Mouse (Mus musculus): ENCODE measurements at regions not wholly inside any gene's neighbourhood (a gene's known extent, or its start where the extent isn't known, plus 50 kb on each side); places are given as distances from the start of the nearest gene placed in this dataset.

DNA sequence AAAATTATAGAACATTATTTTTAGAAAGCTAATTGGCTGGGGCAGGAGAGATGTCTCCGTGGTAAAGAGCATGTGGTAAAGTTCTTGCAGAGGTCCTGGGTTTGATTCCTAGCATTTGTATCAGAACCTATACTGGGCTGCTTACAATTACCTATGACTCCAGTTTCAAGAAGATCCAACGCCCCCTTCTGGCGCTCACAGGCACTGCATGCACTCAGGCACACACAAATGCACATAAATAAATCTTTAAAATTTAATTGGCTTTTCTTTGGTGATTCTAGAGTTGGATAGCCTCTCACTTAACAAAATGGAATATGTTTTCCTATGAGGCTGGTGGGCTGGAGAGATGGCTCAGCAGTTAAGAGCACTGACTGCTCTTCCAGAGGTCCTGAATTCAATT, 219.0 kb upstream of the Amigo2 start:
- no peak overlapping the region for H3K4me2 ChIP-seq (ENCODE audit: low read length)
- no peaks in the 10 kb centered on the region for H3K9me3 ChIP-seq (ENCODE audit: control insufficient read depth, low read length)
- WGBS = 68% methylated on average over 3 of the region's 3 CpGs

DNA sequence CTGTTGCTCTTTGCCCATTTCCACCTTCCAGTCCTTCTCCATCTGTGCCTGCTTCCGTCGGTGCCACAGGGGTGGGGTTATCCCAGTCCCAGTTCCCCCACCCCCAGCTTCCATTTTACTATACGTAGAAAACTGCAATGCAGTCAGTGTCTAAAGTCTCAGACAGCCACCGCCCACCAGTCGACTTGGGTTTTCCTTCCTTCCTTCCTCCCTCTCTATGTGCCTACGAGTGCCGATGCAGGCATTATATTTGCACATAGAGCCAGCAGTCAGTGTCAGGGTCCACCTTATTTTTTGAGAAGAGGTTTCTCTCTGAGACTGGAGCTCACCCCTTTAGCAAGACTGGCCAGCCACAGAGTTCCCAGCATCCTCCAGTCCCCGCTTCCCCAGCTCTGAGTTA, 218.3 kb upstream of the Amigo2 start:
- H3K27me3 ChIP-seq (ENCODE audit: control insufficient read depth, insufficient read depth, low read length) = no peaks in the 10 kb centered on the region
- H3K4me2 ChIP-seq (ENCODE audit: low read length) = no peak overlapping the region
- no peaks in the 10 kb centered on the region for H3K9me3 ChIP-seq (ENCODE audit: control insufficient read depth, low read length)
- no peaks in the 10 kb centered on the region; a peak in 1 of 4 replicates for H3K4me1 ChIP-seq (ENCODE audit: control insufficient read depth in 2 of 2, insufficient read depth in 2 of 2, low read length in 2 of 2)
- no peak for ATAC-seq (ENCODE audit: insufficient number of reproducible peaks, insufficient read depth, low FRiP score, low read depth)
- H3K9ac ChIP-seq (ENCODE audit: low read length) = no peak overlapping the region
- whole genome bisulfite sequencing = 79% methylated on average over 8 of the region's 8 CpGs
- no peak overlapping the region for H3K4me3 ChIP-seq (ENCODE audit: control insufficient read depth in 1 of 2, insufficient read depth in 1 of 2, low read depth in 1 of 2, low read length in 2 of 2)
- H3K36me3 ChIP-seq (ENCODE audit: control insufficient read depth, insufficient read depth, low read length) = no peaks in the 10 kb centered on the region
- no peak overlapping the region for H3K27ac ChIP-seq (replicated peaks in 1 of 2; ENCODE audit: control insufficient read depth in 1 of 2, insufficient read depth in 1 of 2, low read depth in 2 of 2, low read length in 2 of 2)

More for the DNA sequence above, 219.0 kb upstream of the Amigo2 start:
- H3K27ac ChIP-seq (replicated peaks in 1 of 2; ENCODE audit: control insufficient read depth in 1 of 2, insufficient read depth in 1 of 2, low read depth in 2 of 2, low read length in 2 of 2) = no peak overlapping the region
- no peak overlapping the region for H3K9ac ChIP-seq (ENCODE audit: low read length)
- H3K4me3 ChIP-seq (ENCODE audit: control insufficient read depth in 1 of 2, insufficient read depth in 1 of 2, low read depth in 1 of 2, low read length in 2 of 2) = no peak overlapping the region
- H3K27me3 ChIP-seq (ENCODE audit: control insufficient read depth, insufficient read depth, low read length) = no peaks in the 10 kb centered on the region
- no peak for ATAC-seq (ENCODE audit: insufficient number of reproducible peaks, insufficient read depth, low FRiP score, low read depth)
- H3K4me1 ChIP-seq (ENCODE audit: control insufficient read depth in 2 of 2, insufficient read depth in 2 of 2, low read length in 2 of 2) = no peaks in the 10 kb centered on the region; a peak in 1 of 4 replicates
- H3K36me3 ChIP-seq (ENCODE audit: control insufficient read depth, insufficient read depth, low read length) = no peaks in the 10 kb centered on the region

DNA sequence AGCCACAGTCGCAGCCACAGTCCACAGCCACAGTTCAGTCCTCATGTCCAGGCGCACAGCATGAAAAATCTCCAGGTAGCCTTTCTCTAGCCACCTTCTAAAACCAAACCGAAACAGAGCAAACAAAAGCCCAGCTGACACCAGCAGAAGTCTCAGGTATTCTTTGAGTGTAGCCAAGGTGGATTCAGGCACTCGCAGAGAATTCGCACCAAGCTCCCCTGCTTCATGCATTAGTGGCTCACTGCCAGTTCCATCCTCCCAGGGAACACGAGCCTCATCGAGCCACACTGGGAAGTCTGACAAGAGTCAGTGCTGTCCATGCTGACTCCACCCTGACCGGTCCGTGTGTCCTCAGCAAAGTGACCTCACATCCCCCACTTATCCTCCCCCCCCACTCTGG, 217.7 kb upstream of the Amigo2 start:
- H3K4me2 ChIP-seq (ENCODE audit: low read length) = no peak overlapping the region
- no peaks in the 10 kb centered on the region for H3K36me3 ChIP-seq (ENCODE audit: control insufficient read depth, insufficient read depth, low read length)
- no peaks in the 10 kb centered on the region for H3K9me3 ChIP-seq (ENCODE audit: control insufficient read depth, low read length)
- H3K9ac ChIP-seq (ENCODE audit: low read length) = no peak overlapping the region
- no peaks in the 10 kb centered on the region; a peak in 1 of 4 replicates for H3K4me1 ChIP-seq (ENCODE audit: control insufficient read depth in 2 of 2, insufficient read depth in 2 of 2, low read length in 2 of 2)
- ATAC-seq (ENCODE audit: insufficient number of reproducible peaks, insufficient read depth, low FRiP score, low read depth) = no peak
- H3K27ac ChIP-seq (replicated peaks in 1 of 2; ENCODE audit: control insufficient read depth in 1 of 2, insufficient read depth in 1 of 2, low read depth in 2 of 2, low read length in 2 of 2) = no peak overlapping the region
- 83% methylated on average over 9 of the region's 9 CpGs for WGBS
- H3K27me3 ChIP-seq (ENCODE audit: control insufficient read depth, insufficient read depth, low read length) = no peaks in the 10 kb centered on the region
- H3K4me3 ChIP-seq (ENCODE audit: control insufficient read depth in 1 of 2, insufficient read depth in 1 of 2, low read depth in 1 of 2, low read length in 2 of 2) = no peak overlapping the region

DNA sequence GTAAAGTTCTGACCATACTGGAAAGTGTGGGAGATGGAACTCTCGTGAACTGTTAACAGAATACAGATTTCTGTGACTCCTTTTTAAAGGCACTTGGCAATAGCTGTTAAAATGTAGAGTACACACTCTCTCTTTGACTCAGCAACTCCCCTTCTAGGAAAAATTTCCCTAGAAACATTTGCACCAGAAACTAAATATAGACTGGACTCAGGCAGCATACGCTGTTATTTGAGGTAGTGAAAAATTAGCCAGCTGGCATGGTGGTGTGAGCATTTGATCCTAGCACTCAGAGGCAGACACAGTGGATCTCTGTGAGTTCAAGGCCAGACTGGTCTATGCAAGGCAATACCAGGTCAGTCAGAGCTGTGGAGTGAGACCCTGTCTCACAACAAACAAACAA, 215.5 kb upstream of the Amigo2 start:
- Histone ChIP-seq H3K4me3 (ENCODE audit: control insufficient read depth in 1 of 2, insufficient read depth in 1 of 2, low read depth in 1 of 2, low read length in 2 of 2) (no peak overlapping the region), H3K36me3 (ENCODE audit: control insufficient read depth, insufficient read depth, low read length) (no peaks in the 10 kb centered on the region), H3K4me1 (ENCODE audit: control insufficient read depth in 2 of 2, insufficient read depth in 2 of 2, low read length in 2 of 2) (no peaks in the 10 kb centered on the region; a peak in 1 of 4 replicates), H3K9ac (ENCODE audit: low read length) (no peak overlapping the region), H3K9me3 (ENCODE audit: control insufficient read depth, low read length) (no peaks in the 10 kb centered on the region), H3K27ac (replicated peaks in 1 of 2; ENCODE audit: control insufficient read depth in 1 of 2, insufficient read depth in 1 of 2, low read depth in 2 of 2, low read length in 2 of 2) (no peak overlapping the region), H3K4me2 (ENCODE audit: low read length) (no peak overlapping the region), H3K27me3 (ENCODE audit: control insufficient read depth, insufficient read depth, low read length) (no peaks in the 10 kb centered on the region; the same call in 1 of the 2 replicates)
- 51% methylated on average over 2 of the region's 2 CpGs for WGBS
- no peak for ATAC-seq (ENCODE audit: insufficient number of reproducible peaks, insufficient read depth, low FRiP score, low read depth)

DNA sequence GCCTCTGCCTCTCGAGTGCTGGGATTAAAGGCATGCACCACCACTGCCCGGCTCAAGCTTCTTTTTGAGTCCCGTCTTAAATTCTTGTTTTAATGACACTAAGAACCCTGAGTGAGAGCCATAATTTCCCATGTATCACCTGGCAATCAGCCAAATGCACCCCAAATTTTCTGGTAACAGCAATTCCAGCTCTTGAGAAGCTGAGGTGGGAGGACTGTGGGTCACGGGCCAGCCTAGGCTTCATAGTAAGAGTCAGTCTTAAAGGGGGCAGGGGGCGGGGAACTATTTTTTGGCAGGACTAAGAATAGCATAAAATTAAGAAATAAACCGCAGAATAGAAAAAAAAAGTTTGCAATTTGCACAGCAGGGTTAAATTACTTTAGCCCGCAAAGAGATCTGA, 214.9 kb upstream of the Amigo2 start:
- Histone ChIP-seq H3K4me2 (ENCODE audit: low read length) (no peak overlapping the region), H3K4me1 (ENCODE audit: control insufficient read depth in 2 of 2, insufficient read depth in 2 of 2, low read length in 2 of 2) (no peaks in the 10 kb centered on the region; a peak in 1 of 4 replicates), H3K9me3 (ENCODE audit: control insufficient read depth, low read length) (no peaks in the 10 kb centered on the region), H3K27me3 (ENCODE audit: control insufficient read depth, insufficient read depth, low read length) (no peaks in the 10 kb centered on the region; the same call in 1 of the 2 replicates), H3K4me3 (ENCODE audit: control insufficient read depth in 1 of 2, insufficient read depth in 1 of 2, low read depth in 1 of 2, low read length in 2 of 2) (no peak overlapping the region), H3K36me3 (ENCODE audit: control insufficient read depth, insufficient read depth, low read length) (no peaks in the 10 kb centered on the region), H3K27ac (replicated peaks in 1 of 2; ENCODE audit: control insufficient read depth in 1 of 2, insufficient read depth in 1 of 2, low read depth in 2 of 2, low read length in 2 of 2) (no peak overlapping the region), H3K9ac (ENCODE audit: low read length) (no peak overlapping the region)
- ATAC-seq (ENCODE audit: insufficient number of reproducible peaks, insufficient read depth, low FRiP score, low read depth) = no peak
- 92% methylated on average over 7 of the region's 7 CpGs for WGBS

DNA sequence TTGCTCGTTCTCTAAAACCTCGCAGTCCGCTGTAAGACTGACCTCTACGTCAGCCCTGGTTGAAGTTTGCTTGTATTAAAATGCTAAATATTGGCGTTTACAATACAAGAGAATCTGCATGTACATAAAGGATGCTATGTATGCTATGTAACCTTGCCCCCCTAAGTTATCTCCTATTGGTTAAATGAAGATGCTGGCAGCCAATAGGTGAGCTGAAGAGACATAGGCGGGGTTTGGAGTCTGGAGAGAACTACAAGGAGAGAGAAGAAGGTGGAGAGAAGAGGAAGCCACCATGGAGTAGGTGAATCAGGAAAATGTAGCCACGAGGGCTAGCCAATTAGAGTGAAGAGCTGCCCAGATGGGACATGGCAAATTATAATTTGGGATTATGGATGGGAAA, 214.0 kb upstream of the Amigo2 start:
- Histone ChIP-seq H3K9ac (ENCODE audit: low read length) (no peak overlapping the region), H3K36me3 (ENCODE audit: control insufficient read depth, insufficient read depth, low read length) (no peaks in the 10 kb centered on the region), H3K4me2 (ENCODE audit: low read length) (no peak overlapping the region), H3K27me3 (ENCODE audit: control insufficient read depth, insufficient read depth, low read length) (no peaks in the 10 kb centered on the region; the same call in 1 of the 2 replicates), H3K4me1 (ENCODE audit: control insufficient read depth in 2 of 2, insufficient read depth in 2 of 2, low read length in 2 of 2) (no peaks in the 10 kb centered on the region; a peak in 1 of 4 replicates), H3K27ac (replicated peaks in 1 of 2; ENCODE audit: control insufficient read depth in 1 of 2, insufficient read depth in 1 of 2, low read depth in 2 of 2, low read length in 2 of 2) (no peak overlapping the region), H3K4me3 (ENCODE audit: control insufficient read depth in 1 of 2, insufficient read depth in 1 of 2, low read depth in 1 of 2, low read length in 2 of 2) (no peak overlapping the region), H3K9me3 (ENCODE audit: control insufficient read depth, low read length) (no peaks in the 10 kb centered on the region)
- 64% methylated on average over 7 of the region's 7 CpGs for WGBS
- no peak for ATAC-seq (ENCODE audit: insufficient number of reproducible peaks, insufficient read depth, low FRiP score, low read depth)

DNA sequence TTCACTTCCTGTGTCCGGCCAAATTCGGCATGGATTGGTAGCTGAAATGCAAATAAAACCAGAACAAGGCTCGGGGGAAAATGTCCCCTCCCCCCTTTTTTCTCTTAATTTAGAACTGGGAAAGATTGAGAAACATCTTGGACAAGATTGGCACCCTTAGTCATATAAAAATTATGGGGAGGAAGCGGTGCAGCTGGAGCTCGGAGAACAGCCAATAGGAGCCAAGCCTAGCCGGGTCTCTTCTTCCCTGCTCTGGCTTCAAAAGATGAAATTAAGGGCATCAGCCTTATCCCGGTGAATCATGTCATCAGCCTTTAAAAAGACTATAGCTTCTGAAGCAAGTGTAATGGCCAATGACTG, 213.3 kb upstream of the Amigo2 start:
- peaks cover 0 to 3% of the 10 kb centered on the region in 2 experiments; a peak in 1 of 4 replicates for H3K4me1 ChIP-seq (ENCODE audit: control insufficient read depth in 2 of 2, insufficient read depth in 2 of 2, low read length in 2 of 2)
- H3K9ac ChIP-seq (ENCODE audit: low read length) = no peak overlapping the region
- H3K36me3 ChIP-seq (ENCODE audit: control insufficient read depth, insufficient read depth, low read length) = no peaks in the 10 kb centered on the region
- H3K9me3 ChIP-seq (ENCODE audit: control insufficient read depth, low read length) = no peaks in the 10 kb centered on the region
- no peak overlapping the region for H3K4me3 ChIP-seq (ENCODE audit: control insufficient read depth in 1 of 2, insufficient read depth in 1 of 2, low read depth in 1 of 2, low read length in 2 of 2)
- H3K4me2 ChIP-seq (ENCODE audit: low read length) = no peak overlapping the region
- no peaks in the 10 kb centered on the region; the same call in 1 of the 2 replicates for H3K27me3 ChIP-seq (ENCODE audit: control insufficient read depth, insufficient read depth, low read length)
- WGBS = 88% methylated on average over 7 of the region's 7 CpGs
- H3K27ac ChIP-seq (replicated peaks in 1 of 2; ENCODE audit: control insufficient read depth in 1 of 2, insufficient read depth in 1 of 2, low read depth in 2 of 2, low read length in 2 of 2) = no peak overlapping the region
- ATAC-seq (ENCODE audit: insufficient number of reproducible peaks, insufficient read depth, low FRiP score, low read depth) = no peak

DNA sequence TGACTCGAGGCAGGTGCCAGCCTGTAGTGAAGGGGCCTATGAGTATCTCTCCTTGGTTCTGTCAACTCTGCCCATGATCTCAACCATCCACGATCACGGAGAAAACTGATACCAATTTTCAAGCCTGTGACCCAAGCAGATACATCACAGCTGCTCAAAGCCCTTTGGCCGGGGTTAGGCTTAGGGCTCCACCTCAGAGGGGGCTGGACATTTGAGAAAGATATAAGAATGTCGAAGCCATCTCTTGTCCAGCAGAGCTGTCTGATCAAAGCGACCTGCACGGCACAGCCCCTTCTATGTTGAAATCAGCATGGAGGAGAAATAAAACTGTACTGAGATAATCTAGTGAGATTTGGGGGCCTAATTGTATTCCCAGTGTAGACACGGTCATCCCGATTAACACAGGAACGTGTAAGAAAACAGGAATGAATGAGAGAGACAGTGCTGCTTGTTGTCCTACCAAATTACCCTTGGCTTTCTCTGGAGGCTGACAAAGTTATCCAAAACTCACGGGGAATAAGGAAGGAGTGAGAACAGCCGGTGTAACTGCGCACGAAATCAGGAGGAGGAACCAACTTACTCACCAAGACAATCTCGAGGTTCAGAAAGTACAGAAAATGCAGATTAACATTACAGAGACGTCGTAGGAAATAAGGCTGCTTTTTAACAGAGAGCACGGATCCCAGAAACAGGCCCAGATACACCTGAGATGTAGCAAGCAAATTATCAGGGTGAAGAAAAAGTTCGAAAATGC, 212.7 kb upstream of the Amigo2 start:
- ATAC-seq (ENCODE audit: insufficient number of reproducible peaks, insufficient read depth, low FRiP score, low read depth) = no peak
- H3K36me3 ChIP-seq (ENCODE audit: control insufficient read depth, insufficient read depth, low read length) = no peaks in the 10 kb centered on the region

More for the DNA sequence above, 212.7 kb upstream of the Amigo2 start:
- Histone ChIP-seq H3K4me2 (ENCODE audit: low read length) (no peak overlapping the region), H3K4me3 (ENCODE audit: control insufficient read depth in 1 of 2, insufficient read depth in 1 of 2, low read depth in 1 of 2, low read length in 2 of 2) (no peak overlapping the region), H3K9me3 (ENCODE audit: control insufficient read depth, low read length) (no peaks in the 10 kb centered on the region), H3K9ac (ENCODE audit: low read length) (no peak overlapping the region), H3K27me3 (ENCODE audit: control insufficient read depth, insufficient read depth, low read length) (no peaks in the 10 kb centered on the region; the same call in 1 of the 2 replicates), H3K27ac (replicated peaks in 1 of 2; ENCODE audit: control insufficient read depth in 1 of 2, insufficient read depth in 1 of 2, low read depth in 2 of 2, low read length in 2 of 2) (no peak overlapping the region), H3K4me1 (ENCODE audit: control insufficient read depth in 2 of 2, insufficient read depth in 2 of 2, low read length in 2 of 2) (peaks cover 0 to 3% of the 10 kb centered on the region in 2 experiments; a peak in 1 of 4 replicates)
- WGBS = 82% methylated on average over 19 of the region's 19 CpGs
